Mouse (Mus musculus) liver, embryonic 18 days (tissue): ENCODE results near the gene Zfp26. TPM values are rescaled to one million over a fixed set of nuclear protein-coding genes. Genes with fewer than 3 reads are reported as not detected.

Experiments used
- polyA plus RNA-seq: library from polyadenylated mRNA; depleted of rRNA; stranded (reverse); fragments of >200 nt; gene quantifications from 2 replicates; pipeline ENCODE4 v1.2.3, GENCODE M21; 2012; rRNA removed

Gene Zfp26
- 1.7 and 1.8 TPM in 2 replicates for polyA plus RNA-seq

GRCm38 (mm10) chr9:20459377-20460317 is at the start of gene Zfp26:
Zfp26 (minus strand) TSS chr9:20460162.

GRCm38 (mm10) chr9:20492527-20493233 is 32.7 kb upstream of the Zfp26 start, which contains the start of gene Zfp426:
Zfp426 (minus strand) TSS chr9:20492746.

GRCm38 (mm10) chr9:20384532-20385342 is 75.2 kb downstream of the Zfp26 start, which contains the start of gene Zfp560:
Zfp560 (minus strand) TSS chr9:20385177.

Other genes starting within 250 kb of the Zfp26 start
- not detected in 2 replicates for gene Olfr871, start 248.0 kb downstream of the Zfp26 start, polyA plus RNA-seq
- gene Olfr872, start 223.0 kb downstream of the Zfp26 start, polyA plus RNA-seq = not detected in 2 replicates
- not detected in 2 replicates for gene Olfr39, start 177.8 kb downstream of the Zfp26 start, polyA plus RNA-seq
- not detected in 2 replicates for gene Olfr873, start 161.6 kb downstream of the Zfp26 start, polyA plus RNA-seq
- gene Olfr18, start 124.1 kb downstream of the Zfp26 start, polyA plus RNA-seq = not detected in 2 replicates
- gene Zfp560, start 75.0 kb downstream of the Zfp26 start, polyA plus RNA-seq = 4.4 and 4.8 TPM in 2 replicates
- 3.8 and 4.0 TPM in 2 replicates for gene Zfp426, start 32.6 kb upstream of the Zfp26 start, polyA plus RNA-seq
- gene Zfp266, start 61.3 kb upstream of the Zfp26 start, polyA plus RNA-seq = 4.6 and 4.7 TPM in 2 replicates
- 1.7 and 1.8 TPM in 2 replicates for gene Zfp846, start 121.1 kb upstream of the Zfp26 start, polyA plus RNA-seq
- 171 and 176 TPM in 2 replicates for gene Ubl5, start 182.7 kb upstream of the Zfp26 start, polyA plus RNA-seq
- gene Fbxl12, start 184.6 kb upstream of the Zfp26 start, polyA plus RNA-seq = 10.4 and 11.7 TPM in 2 replicates
- gene Pin1, start 191.9 kb upstream of the Zfp26 start, polyA plus RNA-seq = 8.7 and 8.8 TPM in 2 replicates